Mouse (Mus musculus) neural tube, embryonic 14.5 days (tissue): ENCODE data around the gene Ltc4s. TPM values are rescaled to one million over a fixed set of nuclear protein-coding genes. Genes with fewer than 3 reads are reported as not detected.

Source experiments
- ATAC-seq: fragments of 200-750 bp; cut with Nextera tagmentation; 2 replicates; pipeline ENCODE4 v1.8.0; 2017; ENCODE audit warnings: low read depth, mild to moderate bottlenecking, moderate TSS enrichment, moderate library complexity
- H3K27ac ChIP-seq: fragments of 300-500 bp; sonication (generic); 2 replicates; pipeline ENCODE4 v1.5.1; 2014; ENCODE audit warnings: low read depth, mild to moderate bottlenecking, control low read depth, low read length, moderate library complexity, mixed read lengths
- H3K27me3 ChIP-seq: fragments of 300-500 bp; sonication (generic); 2 replicates; pipeline ENCODE4 v1.6.1; 2014; ENCODE audit warnings: low read length; ENCODE audit not compliant: control insufficient read depth, insufficient read depth
- H3K36me3 ChIP-seq: fragments of 300-500 bp; sonication (generic); 2 replicates; pipeline ENCODE4 v1.6.1; 2014; ENCODE audit warnings: low read length, mixed read lengths; ENCODE audit not compliant: control insufficient read depth, insufficient read depth
- H3K4me1 ChIP-seq: fragments of 300-500 bp; sonication (generic); 2 replicates; pipeline ENCODE4 v1.6.1; 2014; ENCODE audit warnings: low read length; ENCODE audit not compliant: control insufficient read depth, insufficient read depth
- H3K4me2 ChIP-seq: fragments of 300-500 bp; sonication (generic); 2 replicates; pipeline ENCODE4 v1.6.1; 2014; ENCODE audit warnings: mild to moderate bottlenecking, low read depth, low read length, control low read depth
- H3K4me3 ChIP-seq: fragments of 300-500 bp; sonication (generic); 2 replicates; pipeline ENCODE4 v1.5.1; 2014; ENCODE audit warnings: low read depth, low read length, control low read depth, mixed read lengths
- H3K9ac ChIP-seq: fragments of 300-500 bp; sonication (generic); replicated peaks from 2 replicates; pipeline ENCODE4 v1.6.1; 2014; ENCODE audit warnings: low read depth, mild to moderate bottlenecking, control low read depth, low read length, mixed read lengths
- H3K9me3 ChIP-seq: fragments of 300-500 bp; sonication (generic); 2 replicates; pipeline ENCODE4 v1.6.1; 2016; ENCODE audit warnings: low read length; ENCODE audit not compliant: control insufficient read depth
- WGBS: fragments of 180-500 bp; shearing (Covaris S2); extraction: QIAGEN DNeasy Blood & Tissue Kit; methylation state at CpG from one replicate; pipeline ENCODE4 v1.1.7; 2014; 5-methylcytosine and 5-hydroxymethylcytosine counted together
- polyA plus RNA-seq: library from polyadenylated mRNA; unstranded; fragments of >200 nt; fragmentation: Nextera tagmentation; extraction: Ambion mirVana; gene quantifications from 2 replicates; pipeline ENCODE4 v1.2.1, GENCODE M21; 2014

The Ltc4s gene
- polyA plus RNA-seq, 1 experiment from 2014 or later, result 1.3 TPM

GRCm38 (mm10) chr11:50238821-50239791, 690 bp upstream of the Ltc4s start:
- Histone ChIP-seq H3K9me3 (no peaks in the 10 kb centered on the region), H3K27ac (no peak overlapping the region), H3K4me3 (no peak overlapping the region), H3K4me2 (no peak overlapping the region), H3K9ac (no peak overlapping the region), H3K4me1 (peaks cover 11% of the 10 kb centered on the region; the same call in 1 of the 2 replicates), H3K36me3 (peaks cover 11% of the 10 kb centered on the region), H3K27me3 (peaks cover 12% of the 10 kb centered on the region)
- WGBS, result 90% methylated on average over 9 of the region's 9 CpGs
- ATAC-seq, result no peak

- peak overlapping the region; percentile 48 for H3K9ac ChIP-seq
- peak overlapping the region; percentile 92 for H3K4me2 ChIP-seq
- peaks cover 12% of the 10 kb centered on the region for H3K27me3 ChIP-seq
- H3K4me3 ChIP-seq, result peak overlapping the region; percentile 48
- H3K4me1 ChIP-seq, result peaks cover 11% of the 10 kb centered on the region; the same call in 1 of the 2 replicates
- H3K9me3 ChIP-seq, result no peaks in the 10 kb centered on the region
- H3K27ac ChIP-seq, result no peak overlapping the region
- WGBS, result 2% methylated on average over 62 of the region's 66 CpGs
- H3K36me3 ChIP-seq, result peaks cover 29% of the 10 kb centered on the region
- ATAC-seq, result peak; percentile 78
Observed at GRCm38 (mm10) chr11:50236937-50237835, 1.2 kb downstream of the Ltc4s start.

GRCm38 (mm10) chr11:50236540-50236936, 1.9 kb downstream of the Ltc4s start:
- Histone ChIP-seq H3K4me3 (peak overlapping the region; percentile 48), H3K36me3 (peaks cover 35% of the 10 kb centered on the region), H3K4me2 (peak overlapping the region; percentile 92), H3K9me3 (no peaks in the 10 kb centered on the region), H3K27ac (no peak overlapping the region), H3K4me1 (peaks cover 11% of the 10 kb centered on the region; the same call in 1 of the 2 replicates), H3K9ac (peak overlapping the region; percentile 48), H3K27me3 (peaks cover 12% of the 10 kb centered on the region)
- ATAC-seq, result peak; percentile 87
- WGBS, result under 1% methylated on average over 25 of the region's 27 CpGs

GRCm38 (mm10) chr11:50234606-50235005, 3.8 kb downstream of the Ltc4s start:
- Histone ChIP-seq H3K9ac (no peak overlapping the region), H3K4me1 (peaks cover 14% of the 10 kb centered on the region; the same call in 1 of the 2 replicates), H3K4me2 (no peak overlapping the region), H3K36me3 (peaks cover 39% of the 10 kb centered on the region), H3K4me3 (no peak overlapping the region), H3K9me3 (no peaks in the 10 kb centered on the region), H3K27ac (no peak overlapping the region), H3K27me3 (peaks cover 12% of the 10 kb centered on the region)
- 94% methylated on average over 25 of the region's 25 CpGs for WGBS
- no peak for ATAC-seq

GRCm38 (mm10) chr11:50233993-50234392, 4.4 kb downstream of the Ltc4s start:
- H3K4me3 ChIP-seq, result no peak overlapping the region
- H3K27ac ChIP-seq, result no peak overlapping the region
- peaks cover 11% of the 10 kb centered on the region for H3K27me3 ChIP-seq
- no peaks in the 10 kb centered on the region for H3K9me3 ChIP-seq
- ATAC-seq, result no peak
- H3K4me1 ChIP-seq, result peaks cover 14% of the 10 kb centered on the region; the same call in 1 of the 2 replicates
- no peak overlapping the region for H3K9ac ChIP-seq
- 88% methylated on average over 11 of the region's 11 CpGs for WGBS
- H3K36me3 ChIP-seq, result peaks cover 39% of the 10 kb centered on the region
- no peak overlapping the region for H3K4me2 ChIP-seq

GRCm38 (mm10) chr11:50233022-50233421, 5.4 kb downstream of the Ltc4s start:
- Histone ChIP-seq H3K4me2 (no peak overlapping the region), H3K27ac (no peak overlapping the region), H3K36me3 (peaks cover 39% of the 10 kb centered on the region), H3K27me3 (peaks cover 3% of the 10 kb centered on the region; the same call in 1 of the 2 replicates), H3K9me3 (no peaks in the 10 kb centered on the region), H3K9ac (no peak overlapping the region), H3K4me1 (peaks cover 14% of the 10 kb centered on the region), H3K4me3 (no peak overlapping the region)
- 99% methylated on average over 13 of the region's 13 CpGs for WGBS
- ATAC-seq, result no peak

GRCm38 (mm10) chr11:50231411-50231810, 7.0 kb downstream of the Ltc4s start:
- 16% methylated on average over 8 of the region's 8 CpGs for WGBS
- ATAC-seq, result no peak
- peaks cover 39% of the 10 kb centered on the region for H3K36me3 ChIP-seq

GRCm38 (mm10) chr11:50230481-50231304, 7.7 kb downstream of the Ltc4s start:
- Histone ChIP-seq H3K4me1 (peaks cover 21% of the 10 kb centered on the region), H3K27me3 (no peaks in the 10 kb centered on the region), H3K9ac (no peak overlapping the region; the same call in 1 of the 2 replicates), H3K36me3 (peaks cover 39% of the 10 kb centered on the region), H3K4me2 (peak overlapping the region; percentile 6; the same call in 1 of the 2 replicates), H3K9me3 (no peaks in the 10 kb centered on the region), H3K27ac (no peak overlapping the region), H3K4me3 (no peak overlapping the region; the same call in 1 of the 2 replicates)
- 0 out of 2 replicates have a peak, but pooled peaks have one; percentile 4 for ATAC-seq
- WGBS, result 23% methylated on average over 45 of the region's 45 CpGs

More at GRCm38 (mm10) chr11:50231411-50231810, 7.0 kb downstream of the Ltc4s start:
- Histone ChIP-seq H3K4me3 (no peak overlapping the region), H3K4me1 (peaks cover 22% of the 10 kb centered on the region), H3K4me2 (peak overlapping the region; percentile 6; the same call in 1 of the 2 replicates), H3K9me3 (no peaks in the 10 kb centered on the region), H3K9ac (no peak overlapping the region), H3K27me3 (no peaks in the 10 kb centered on the region), H3K27ac (no peak overlapping the region)
